Mouse (Mus musculus): Measurements from ENCODE around the gene Chtf18.
"Not testable (repeated sequence)": the region's sequence is repeated elsewhere in the genome, so short reads cannot be mapped to it uniquely, and the experiment has no call there.

The Chtf18 gene

GRCm38 (mm10) chr17:25727265-25728008 lies at the start of gene Chtf18, which contains the start of gene Rpusd1:
Gene Chtf18 (minus strand): TSS chr17:25727419.
Gene Rpusd1 (plus strand): TSS chr17:25727670.
- DNase-seq (ENCODE audit: low spot score in 2 of 2), result peak; percentile 99 to 100

GRCm38 (mm10) chr17:25775318-25776062 lies 48.3 kb upstream of the Chtf18 start:
- no peak for DNase-seq (ENCODE audit: low spot score in 2 of 2)

GRCm38 (mm10) chr17:25773549-25774120 lies 46.4 kb upstream of the Chtf18 start, which contains the start of gene Narfl:
Gene Narfl (plus strand): TSS chr17:25773776.
- DNase-seq (ENCODE audit: low spot score in 2 of 2), result peak; percentile 90 to 99

GRCm38 (mm10) chr17:25769331-25769730 lies 42.1 kb upstream of the Chtf18 start:
- no peak for DNase-seq (ENCODE audit: low spot score in 2 of 2)

GRCm38 (mm10) chr17:25765886-25766285 lies 38.7 kb upstream of the Chtf18 start:
- no peak for DNase-seq (ENCODE audit: low spot score in 2 of 2)

GRCm38 (mm10) chr17:25762591-25762990 lies 35.4 kb upstream of the Chtf18 start:
- no peak for DNase-seq (ENCODE audit: low spot score in 2 of 2)

- peak in 1 of 2 experiments; percentile 55 for DNase-seq (ENCODE audit: low spot score in 2 of 2)
Measured at GRCm38 (mm10) chr17:25761561-25761970, 34.3 kb upstream of the Chtf18 start.

GRCm38 (mm10) chr17:25760148-25760547 lies 32.9 kb upstream of the Chtf18 start:
- no peak for DNase-seq (ENCODE audit: low spot score in 2 of 2)

GRCm38 (mm10) chr17:25757691-25758090 lies 30.5 kb upstream of the Chtf18 start:
- no peak for DNase-seq (ENCODE audit: low spot score in 2 of 2)

GRCm38 (mm10) chr17:25756378-25757242 lies 29.4 kb upstream of the Chtf18 start:
- no peak for DNase-seq (ENCODE audit: low spot score in 2 of 2)

- DNase-seq (ENCODE audit: low spot score in 2 of 2), result no peak
Measured at GRCm38 (mm10) chr17:25755627-25756377, 28.6 kb upstream of the Chtf18 start.

- no peak for DNase-seq (ENCODE audit: low spot score in 2 of 2)
Measured at GRCm38 (mm10) chr17:25755086-25755485, 27.9 kb upstream of the Chtf18 start.

GRCm38 (mm10) chr17:25754241-25754640 lies 27.0 kb upstream of the Chtf18 start, which contains the start of gene Msln:
Gene Msln (minus strand): TSS chr17:25754378.
- DNase-seq (ENCODE audit: low spot score in 2 of 2), result no peak

- no peak for DNase-seq (ENCODE audit: low spot score in 2 of 2)
Measured at GRCm38 (mm10) chr17:25751446-25751845, 24.2 kb upstream of the Chtf18 start.

- DNase-seq (ENCODE audit: low spot score in 2 of 2), result no peak
Measured at GRCm38 (mm10) chr17:25749314-25749713, 22.1 kb upstream of the Chtf18 start.

- no peak for DNase-seq (ENCODE audit: low spot score in 2 of 2)
Measured at GRCm38 (mm10) chr17:25748238-25748637, 21.0 kb upstream of the Chtf18 start.

- DNase-seq (ENCODE audit: low spot score in 2 of 2), result no peak
Measured at GRCm38 (mm10) chr17:25744311-25744710, 17.1 kb upstream of the Chtf18 start.

- no peak for DNase-seq (ENCODE audit: low spot score in 2 of 2)
Measured at GRCm38 (mm10) chr17:25743831-25744230, 16.6 kb upstream of the Chtf18 start.

- not testable (repeated sequence) for DNase-seq (ENCODE audit: low spot score in 2 of 2)
Measured at GRCm38 (mm10) chr17:25741471-25741870, 14.3 kb upstream of the Chtf18 start.

GRCm38 (mm10) chr17:25738861-25739260 lies 11.6 kb upstream of the Chtf18 start:
- DNase-seq (ENCODE audit: low spot score in 2 of 2), result no peak

- no peak for DNase-seq (ENCODE audit: low spot score in 2 of 2)
Measured at GRCm38 (mm10) chr17:25735745-25736144, 8.5 kb upstream of the Chtf18 start, which contains the start of gene Mslnl. Gene Mslnl (plus strand): TSS chr17:25736042.

Measured in left cerebral cortex, adult 9 months (tissue).